Mouse (Mus musculus) myocyte (in vitro differentiated cells): Measurements from ENCODE around the gene Bicd2.

Experiments used
- CEBPB ChIP-seq: IDR thresholded peaks from 2 replicates; pipeline ENCODE4 v1.6.1; 2011; ENCODE audit warnings: mild to moderate bottlenecking, moderate library complexity; ENCODE audit not compliant: poor library complexity, insufficient read depth, severe bottlenecking
- E2F4 ChIP-seq: IDR thresholded peaks from one replicate; pipeline ENCODE4 v1.6.1; 2011; ENCODE audit warnings: mild to moderate bottlenecking, control low read depth, moderate library complexity; ENCODE audit not compliant: insufficient read depth
- MAX ChIP-seq: IDR thresholded peaks from one replicate; pipeline ENCODE4 v1.6.1; 2011; ENCODE audit warnings: low read depth, mild to moderate bottlenecking, control low read depth
- POLR2A ChIP-seq: IDR thresholded peaks from one replicate; pipeline ENCODE4 v1.6.1; 2011; ENCODE audit warnings: low read depth, mild to moderate bottlenecking, control low read depth, moderate library complexity; ENCODE audit not compliant: insufficient read length
- POLR2AphosphoS2 ChIP-seq: IDR thresholded peaks from one replicate; pipeline ENCODE4 v1.6.1; 2011; ENCODE audit warnings: low read depth, control low read depth; ENCODE audit not compliant: insufficient read length
- SRF ChIP-seq: IDR thresholded peaks from one replicate; pipeline ENCODE4 v1.6.1; 2011; ENCODE audit warnings: low read depth; ENCODE audit not compliant: control insufficient read depth, insufficient read length
- USF1 ChIP-seq: IDR thresholded peaks from one replicate; pipeline ENCODE4 v1.6.1; 2011; ENCODE audit warnings: low read depth, mild to moderate bottlenecking, control low read depth, moderate library complexity

GRCm38 (mm10) chr13:49357367-49358026 is 16.1 kb downstream of the Bicd2 start:
- TF ChIP-seq MAX (no peak), POLR2AphosphoS2 (peak; percentile 53), USF1 (peak; percentile 50), POLR2A (peak; percentile 49), CEBPB (peak; percentile 70; the same call in 1 of the 2 replicates), SRF (no peak), E2F4 (no peak)
